Mouse (Mus musculus) bone marrow, adult 2 months (tissue): ENCODE results near the gene Rps27. TPM values are rescaled to one million over a fixed set of nuclear protein-coding genes. Genes with fewer than 3 reads are reported as not detected.
A peak's percentile ranks its signal among the peaks of the same experiment; 100 is the strongest.

ENCODE experiments used
- H3K27ac ChIP-seq: fragments of 200-500 bp; 2 replicates; pipeline ENCODE4 v1.5.1; 2012; ENCODE audit warnings: low read depth, mild to moderate bottlenecking, control low read depth, inconsistent platforms, low read length; ENCODE audit not compliant: control insufficient read depth, poor library complexity, insufficient read depth
- H3K4me1 ChIP-seq: fragments of 200-500 bp; 2 replicates; pipeline ENCODE4 v1.6.1; 2011; ENCODE audit warnings: low read length; ENCODE audit not compliant: control insufficient read depth, insufficient read depth
- H3K4me3 ChIP-seq: fragments of 200-500 bp; replicated peaks from 2 replicates; pipeline ENCODE3; 2011; ENCODE audit warnings: mild to moderate bottlenecking, low read depth, low read length, control low read depth; ENCODE audit not compliant: control insufficient read depth
- CTCF ChIP-seq: fragments of 200-500 bp; IDR thresholded peaks from 2 replicates; pipeline ENCODE4 v1.5.1; 2011; ENCODE audit warnings: low read length, control low read depth; ENCODE audit not compliant: control insufficient read depth, insufficient read depth
- POLR2A ChIP-seq: fragments of 200-500 bp; IDR thresholded peaks from 2 replicates; pipeline ENCODE4 v1.6.1; 2011; ENCODE audit warnings: low read depth, mild to moderate bottlenecking, control low read depth, low read length, borderline replicate concordance; ENCODE audit not compliant: control insufficient read depth
- WGBS: fragments of 180-500 bp; shearing (Covaris S2); methylation state at CpG from one replicate; pipeline ENCODE4 v1.1.7; 2018; 5-methylcytosine and 5-hydroxymethylcytosine counted together
- polyA plus RNA-seq: library from polyadenylated mRNA; stranded (reverse); fragments of >200 nt; gene quantifications from 2 replicates; pipeline ENCODE4 v1.2.4, GENCODE M21; 2011; ENCODE audit warnings: low replicate concordance; ENCODE audit not compliant: missing spikeins, insufficient read depth, insufficient read length

Rps27 gene
- polyA plus RNA-seq, 1 experiment, result 168 TPM

DNA sequence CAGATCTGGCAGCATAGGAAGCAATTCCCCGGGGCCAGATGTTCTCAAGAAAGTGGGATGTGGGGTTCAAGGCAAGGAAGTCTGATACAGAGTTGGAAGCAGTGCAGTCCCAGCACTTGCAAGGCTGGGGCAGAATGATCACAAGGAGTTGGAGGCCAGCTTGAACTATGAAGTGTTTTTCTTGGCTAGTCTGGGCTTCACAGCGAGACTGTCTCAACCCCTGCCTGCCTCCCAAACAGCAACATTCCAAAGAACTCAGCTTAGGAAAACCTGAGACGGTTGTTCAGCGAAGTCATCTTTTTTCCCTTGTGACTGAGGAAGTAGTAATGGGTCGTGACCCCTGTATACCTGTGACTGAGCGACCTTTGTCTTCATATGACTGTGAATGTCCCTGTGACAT is 37.3 kb upstream of the Rps27 start:
- Histone ChIP-seq H3K4me3 (no peak overlapping the region), H3K27ac (no peak overlapping the region), H3K4me1 (peaks cover 3% of the 10 kb centered on the region; the same call in 1 of the 2 replicates)
- TF ChIP-seq CTCF (no peak), POLR2A (no peak)
- 85% methylated on average over 6 of the region's 6 CpGs for WGBS

DNA sequence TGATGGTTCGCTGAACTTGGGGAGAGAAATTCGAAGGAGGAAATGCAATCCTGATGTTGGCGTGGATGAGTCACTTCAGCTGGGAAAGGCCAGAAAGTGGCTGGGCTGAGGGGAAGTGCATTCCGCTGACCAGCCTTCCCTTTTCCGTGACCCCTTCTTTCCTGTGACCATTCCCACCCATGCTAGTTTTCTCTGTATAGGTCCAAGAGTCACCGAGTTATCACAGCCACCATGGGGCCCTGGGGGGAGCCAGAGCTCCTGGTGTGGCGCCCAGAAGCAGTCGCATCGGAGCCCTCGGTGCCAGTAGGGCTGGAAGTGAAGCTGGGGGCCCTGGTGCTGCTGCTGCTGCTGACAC is 35.3 kb upstream of the Rps27 start:
- 3% methylated on average over 10 of the region's 10 CpGs for WGBS
- Histone ChIP-seq H3K27ac (peak overlapping the region; percentile 84; the same call in 1 of the 2 replicates), H3K4me3 (peak overlapping the region; percentile 62), H3K4me1 (peaks cover 3% of the 10 kb centered on the region; the same call in 1 of the 2 replicates)
- no peak for TF ChIP-seq POLR2A
- TF ChIP-seq CTCF, result no peak

DNA sequence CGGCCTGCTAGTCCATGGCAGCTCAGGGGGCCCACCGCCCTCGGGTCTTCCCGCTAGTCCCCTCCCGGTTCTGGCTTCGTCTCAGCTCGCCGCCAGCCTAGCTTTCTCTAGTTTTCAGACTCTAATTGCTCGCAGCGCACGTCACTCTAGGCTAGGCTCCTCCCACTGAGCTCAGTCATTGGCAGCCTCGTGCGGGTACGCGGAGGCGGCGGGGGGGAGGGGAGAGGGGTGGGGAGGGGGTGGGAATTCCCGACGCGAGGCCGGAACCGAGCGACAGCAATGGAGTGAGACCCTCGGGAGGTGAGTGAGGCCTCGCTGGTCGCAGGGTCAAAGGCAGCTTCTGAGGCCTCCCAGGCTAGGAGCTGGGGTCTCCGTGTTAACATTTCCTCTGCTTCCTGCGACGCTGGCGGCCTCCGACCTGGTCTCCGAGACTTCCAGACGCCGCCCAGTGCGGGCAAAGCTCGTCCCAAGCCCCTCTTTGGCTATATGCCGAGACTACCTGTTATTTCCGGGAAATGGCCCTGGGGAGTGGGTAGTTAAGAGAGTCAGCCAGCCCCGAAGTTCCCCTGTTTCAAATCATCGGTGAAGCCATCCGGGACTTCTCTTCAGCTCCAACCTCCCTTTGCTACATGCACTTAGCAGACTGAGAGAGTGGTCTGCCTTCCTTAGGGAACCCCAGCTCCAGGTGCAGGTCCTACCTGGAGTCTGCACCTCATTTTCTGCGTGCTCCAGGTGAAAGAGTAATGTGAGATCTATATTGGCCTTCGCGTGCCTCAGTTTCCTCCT is 34.7 kb upstream of the Rps27 start, which contains the start of gene Slc39a1:
Gene Slc39a1, plus strand, starts transcription at position 213 of the 786 bp plus-strand sequence.
- peak within 1 kb of the TSS; percentile 84 for H3K27ac ChIP-seq
- peak within 1 kb of the TSS; percentile 62 for H3K4me3 ChIP-seq
- under 1% methylated on average over 44 of the region's 44 CpGs for whole genome bisulfite sequencing
- peaks cover 1% of the 10 kb centered on the region; the same call in 1 of the 2 replicates for H3K4me1 ChIP-seq
- TF ChIP-seq POLR2A (peak; percentile 75; the same call in 1 of the 2 replicates), CTCF (no peak)

DNA sequence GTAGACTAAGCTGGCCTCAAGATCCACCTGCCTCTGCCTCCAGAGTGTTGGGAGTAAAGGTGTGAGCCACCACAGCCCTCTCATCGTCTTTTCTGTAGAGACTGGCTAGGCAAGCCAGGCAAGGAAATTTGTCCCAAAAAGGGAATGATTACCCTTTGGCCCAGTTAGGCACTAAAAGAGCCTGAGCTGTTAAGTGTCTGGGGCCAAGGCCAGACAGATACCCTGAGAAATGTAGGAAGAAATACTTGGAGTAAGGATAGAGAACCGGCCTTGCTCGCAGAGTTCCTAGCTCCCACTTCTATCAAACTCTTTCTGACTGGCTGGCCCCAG is 34.1 kb upstream of the Rps27 start:
- H3K4me1 ChIP-seq, result peaks cover 1% of the 10 kb centered on the region; the same call in 1 of the 2 replicates
- H3K4me3 ChIP-seq, result peak overlapping the region; percentile 62
- TF ChIP-seq CTCF (no peak), POLR2A (no peak)
- WGBS, result 5% methylated on average over 3 of the region's 3 CpGs
- H3K27ac ChIP-seq, result peak overlapping the region; percentile 60

DNA sequence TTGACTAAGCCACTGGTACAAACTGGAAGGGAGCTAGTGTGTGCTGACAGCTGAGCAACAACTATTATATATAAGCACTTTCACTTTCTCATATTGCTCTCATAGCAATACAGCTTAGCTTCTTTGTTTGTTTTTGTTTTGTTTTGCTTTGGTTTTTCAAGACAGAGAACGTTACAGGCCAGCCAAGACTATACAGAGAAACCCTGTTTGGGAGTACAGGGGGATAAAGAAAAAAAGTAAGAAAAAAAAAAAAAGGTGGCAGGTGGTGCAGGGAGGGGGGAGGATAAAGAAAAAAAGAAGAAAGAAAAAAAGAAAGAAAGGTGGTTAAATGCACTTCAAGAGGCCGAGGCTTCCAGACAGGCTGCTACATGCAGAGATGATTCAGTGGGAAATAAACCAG is 32.0 kb upstream of the Rps27 start:
- TF ChIP-seq POLR2A (no peak), CTCF (no peak)
- Histone ChIP-seq H3K4me3 (no peak overlapping the region), H3K4me1 (peaks cover 5% of the 10 kb centered on the region; the same call in 1 of the 2 replicates), H3K27ac (no peak overlapping the region)
- 13% methylated on average over 2 of the region's 2 CpGs for WGBS

DNA sequence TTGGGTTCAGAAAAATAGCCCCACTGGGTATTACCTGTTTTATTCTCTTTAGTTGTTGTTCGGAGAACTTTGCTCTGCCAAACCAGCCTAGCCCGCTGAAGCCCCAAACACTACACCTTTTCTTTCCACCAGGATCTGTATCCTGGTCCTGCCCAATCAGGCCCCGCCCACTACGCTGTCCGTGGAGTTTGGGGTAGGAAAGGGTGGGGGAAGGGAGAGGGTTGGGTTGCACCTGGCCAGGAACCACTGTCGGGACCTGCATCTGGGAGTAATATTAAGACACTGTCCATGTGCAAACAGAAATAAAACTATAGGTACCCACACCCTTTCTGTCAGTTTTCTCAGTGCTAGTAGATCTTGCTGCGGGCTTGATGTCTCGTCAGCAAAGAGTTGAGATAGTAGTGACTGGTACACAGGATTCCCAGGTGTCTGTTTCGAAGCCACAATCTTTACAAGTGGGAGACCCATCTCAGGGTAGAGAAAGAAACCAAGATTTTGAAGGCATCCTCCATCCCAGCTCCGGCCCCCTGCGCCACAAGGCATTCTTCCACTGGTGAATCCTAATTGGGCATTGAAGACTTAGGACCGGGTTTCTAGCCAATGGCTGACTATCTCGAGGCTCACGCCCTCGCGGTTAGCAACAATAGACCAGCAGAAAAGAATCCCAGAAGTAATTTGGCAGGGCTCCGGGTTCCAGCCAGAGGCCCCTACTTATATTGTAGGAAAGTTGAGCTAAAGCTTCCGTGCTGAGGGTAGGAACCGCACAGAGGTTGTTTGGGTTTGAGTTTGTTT is 29.7 kb upstream of the Rps27 start, which contains the start of gene Creb3l4:
Gene Creb3l4, minus strand, starts transcription at position 529 of the 792 bp plus-strand sequence.
- Histone ChIP-seq H3K27ac (no peak within 1 kb of the TSS), H3K4me3 (no peak within 1 kb of the TSS)
- TF ChIP-seq CTCF, result no peak
- TF ChIP-seq POLR2A, result no peak

DNA sequence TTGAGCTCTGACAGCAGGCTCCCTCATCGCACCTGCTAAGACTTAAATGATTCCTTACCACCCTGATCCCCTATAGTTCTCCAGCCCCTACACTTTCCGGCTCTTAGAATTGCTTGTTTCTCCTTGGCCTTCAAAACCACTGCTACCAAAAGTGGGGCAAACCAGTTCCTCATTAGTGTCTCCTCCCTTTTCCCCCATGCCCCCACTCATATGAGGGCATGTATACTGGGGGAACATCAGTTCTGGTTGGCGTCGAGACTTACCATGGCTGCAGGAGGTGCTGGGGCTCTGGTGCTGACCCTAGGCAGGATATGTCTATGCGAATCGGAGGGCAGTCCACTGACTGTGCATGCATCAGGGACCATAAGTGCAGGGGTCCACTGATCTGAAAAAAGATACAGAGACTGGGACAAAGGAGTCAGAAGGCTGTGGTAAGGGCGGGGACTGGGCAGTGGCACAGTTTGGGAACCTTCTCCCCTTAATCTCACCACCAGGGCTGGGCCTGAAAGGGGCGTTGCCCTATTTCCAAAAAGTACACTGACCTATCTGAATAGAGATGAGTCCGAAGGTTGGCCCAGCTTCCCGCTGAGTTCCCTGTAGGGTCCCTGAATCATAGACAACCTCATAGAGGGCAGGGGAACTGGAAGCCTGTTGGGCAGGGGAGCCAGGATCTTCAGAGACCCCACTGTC is 28.4 kb upstream of the Rps27 start:
- TF ChIP-seq POLR2A (no peak), CTCF (no peak)
- no peak overlapping the region for H3K27ac ChIP-seq
- 59% methylated on average over 10 of the region's 10 CpGs for WGBS

More for the DNA sequence above, 29.7 kb upstream of the Rps27 start, which contains the start of gene Creb3l4:
- peaks cover 5% of the 10 kb centered on the region; the same call in 1 of the 2 replicates for H3K4me1 ChIP-seq
- WGBS, result 73% methylated on average over 19 of the region's 19 CpGs

More for the DNA sequence above, 28.4 kb upstream of the Rps27 start:
- Histone ChIP-seq H3K4me1 (peaks cover 4% of the 10 kb centered on the region; the same call in 1 of the 2 replicates), H3K4me3 (no peak overlapping the region)
